Mouse (Mus musculus) lung, embryonic 16.5 days (tissue): ENCODE data around the gene Cfap43. TPM values are rescaled to one million over a fixed set of nuclear protein-coding genes. Genes with fewer than 3 reads are reported as not detected.

Experiments used
- ATAC-seq: fragments of 200-750 bp; cut with Nextera tagmentation; 2 replicates; pipeline ENCODE4 v1.8.0; 2017; ENCODE audit warnings: low read depth, mild to moderate bottlenecking, moderate library complexity
- H3K27ac ChIP-seq: fragments of 300-500 bp; sonication (generic); 2 replicates; pipeline ENCODE4 v1.5.1; 2014; ENCODE audit warnings: mild to moderate bottlenecking, control low read depth, low read length
- H3K27me3 ChIP-seq: fragments of 300-500 bp; sonication (generic); 2 replicates; pipeline ENCODE4 v1.6.1; 2014; ENCODE audit warnings: low read depth, low read length, mixed read lengths; ENCODE audit not compliant: control insufficient read depth, insufficient read depth
- H3K36me3 ChIP-seq: fragments of 300-500 bp; sonication (generic); 2 replicates; pipeline ENCODE4 v1.6.1; 2014; ENCODE audit warnings: low read length; ENCODE audit not compliant: control insufficient read depth, insufficient read depth
- H3K4me1 ChIP-seq: fragments of 300-500 bp; sonication (generic); replicated peaks from 2 replicates; pipeline ENCODE4 v1.6.1; 2014; ENCODE audit warnings: low read length, mixed read lengths; ENCODE audit not compliant: control insufficient read depth, insufficient read depth
- H3K4me2 ChIP-seq: fragments of 300-500 bp; sonication (generic); 2 replicates; pipeline ENCODE4 v1.6.1; 2014; ENCODE audit warnings: low read depth, low read length, control low read depth
- H3K4me3 ChIP-seq: fragments of 300-500 bp; sonication (generic); 2 replicates; pipeline ENCODE4 v1.5.1; 2014; ENCODE audit warnings: mild to moderate bottlenecking, low read length, control low read depth
- H3K9ac ChIP-seq: fragments of 300-500 bp; sonication (generic); 2 replicates; pipeline ENCODE4 v1.6.1; 2014; ENCODE audit warnings: low read length, control low read depth
- H3K9me3 ChIP-seq: fragments of 300-500 bp; sonication (generic); 2 replicates; pipeline ENCODE4 v1.6.1; 2016; ENCODE audit warnings: low read length; ENCODE audit not compliant: control insufficient read depth
- WGBS: fragments of 180-500 bp; shearing (Covaris S2); extraction: QIAGEN DNeasy Blood & Tissue Kit; methylation state at CpG from one replicate; pipeline ENCODE4 v1.1.7; 2014; 5-methylcytosine and 5-hydroxymethylcytosine counted together
- polyA plus RNA-seq: library from polyadenylated mRNA; unstranded; fragments of >200 nt; fragmentation: Nextera tagmentation; extraction: Ambion mirVana; gene quantifications from 2 replicates; pipeline ENCODE4 v1.2.1, GENCODE M21; 2015

The Cfap43 gene
- polyA plus RNA-seq = 1.7 and 2.6 TPM in 2 replicates

DNA sequence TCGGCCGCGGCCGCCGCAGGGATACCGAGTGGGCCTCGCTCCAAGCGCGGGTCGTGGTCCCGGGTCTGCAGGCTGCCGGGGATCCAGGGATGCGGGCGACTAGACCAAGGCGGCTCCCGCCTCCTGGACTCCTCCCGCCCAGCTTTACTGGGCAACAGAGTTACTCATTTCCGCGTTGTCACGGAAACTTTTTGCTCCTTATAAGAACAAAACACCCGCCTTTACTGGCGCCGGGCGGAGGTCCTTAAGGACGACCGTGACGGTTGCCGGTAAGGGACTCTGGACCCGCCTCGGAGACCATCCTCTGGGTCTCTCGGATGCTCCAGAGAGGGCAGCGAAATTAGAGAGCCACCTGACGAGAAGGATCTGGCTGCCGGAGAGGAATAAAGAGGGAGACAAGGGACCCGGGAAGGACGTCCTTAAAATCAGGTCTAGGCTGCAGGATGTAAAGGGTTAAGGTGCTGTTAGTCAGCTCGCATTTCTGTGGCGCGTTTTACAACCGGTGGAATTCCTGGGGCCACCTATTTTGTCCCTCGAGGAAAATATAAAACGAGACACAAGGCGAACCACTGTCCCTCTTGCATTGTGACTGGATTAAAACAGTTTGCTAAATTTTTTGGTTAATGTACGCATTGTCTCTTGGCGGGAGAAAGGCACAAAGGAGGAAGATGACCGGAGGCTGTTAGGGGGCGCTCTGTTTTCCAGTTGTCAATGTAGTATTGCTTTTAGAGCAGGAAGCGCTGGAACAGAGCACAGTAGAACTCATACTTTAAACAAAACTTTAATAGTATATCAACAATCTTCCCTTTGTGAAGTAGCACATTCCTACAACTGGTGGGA, at the start of gene Cfap43, which contains the start of gene Itprip:
TSS of gene Cfap43 (minus strand) at position 162 of the 840 bp plus-strand sequence.
TSS of gene Itprip (minus strand) at position 174 of the 840 bp plus-strand sequence.
- H3K36me3 ChIP-seq = no peaks in the 10 kb centered on the region
- peak within 1 kb of the TSS; percentile 73 for H3K4me2 ChIP-seq
- peak within 1 kb of the TSS; percentile 89 for H3K4me3 ChIP-seq
- peak within 1 kb of the TSS; percentile 97 for H3K27ac ChIP-seq
- peaks cover 30% of the 10 kb centered on the region for H3K4me1 ChIP-seq
- ATAC-seq = peak; percentile 88
- WGBS = under 1% methylated on average over 48 of the region's 48 CpGs
- H3K9me3 ChIP-seq = no peaks in the 10 kb centered on the region
- peak within 1 kb of the TSS; percentile 91 for H3K9ac ChIP-seq
- H3K27me3 ChIP-seq = no peaks in the 10 kb centered on the region

DNA sequence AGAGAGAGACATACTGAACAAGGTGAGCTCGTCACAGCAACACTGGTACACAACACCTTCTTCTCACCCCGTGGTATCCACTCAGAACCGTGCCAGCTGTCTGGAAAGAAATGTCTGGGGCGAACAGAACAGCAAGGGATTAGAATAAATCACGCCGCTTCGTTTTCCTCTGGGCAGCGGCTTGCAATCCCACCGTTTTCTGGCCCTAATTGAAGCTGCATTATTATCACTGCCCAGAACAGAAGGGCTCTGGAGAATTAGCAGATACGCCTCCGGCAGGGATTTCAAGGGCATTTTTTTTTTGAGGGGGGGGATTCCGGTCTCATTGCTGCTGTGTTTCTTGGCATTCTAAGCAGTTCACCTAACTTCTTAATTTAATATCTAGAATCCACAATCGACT, 39.1 kb upstream of the Cfap43 start:
- Histone ChIP-seq H3K36me3 (no peaks in the 10 kb centered on the region), H3K4me2 (no peak overlapping the region), H3K4me1 (no peaks in the 10 kb centered on the region), H3K9me3 (no peaks in the 10 kb centered on the region), H3K27me3 (no peaks in the 10 kb centered on the region), H3K9ac (no peak overlapping the region), H3K27ac (no peak overlapping the region), H3K4me3 (no peak overlapping the region)
- WGBS = 71% methylated on average over 13 of the region's 13 CpGs
- ATAC-seq = no peak

DNA sequence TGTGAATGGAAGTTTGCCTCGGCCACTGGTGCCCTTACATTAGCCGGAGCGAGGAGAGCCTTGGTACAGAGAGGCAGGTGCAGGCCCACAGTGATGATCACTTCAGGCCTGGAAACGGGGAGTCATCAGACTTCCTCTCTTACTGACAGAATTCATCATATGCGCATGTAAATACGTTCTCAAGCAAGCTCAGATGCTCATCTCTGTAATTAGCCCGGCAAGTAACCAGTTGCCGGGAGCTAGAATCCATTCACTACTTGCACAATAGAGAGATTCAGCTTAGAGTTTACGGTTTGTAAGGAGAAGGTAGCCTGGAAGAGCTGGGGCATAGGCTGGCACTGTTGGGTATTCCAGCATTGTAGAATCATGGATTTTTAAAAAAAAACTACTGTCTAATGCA, 34.1 kb upstream of the Cfap43 start:
- no peaks in the 10 kb centered on the region for H3K4me1 ChIP-seq
- no peak for ATAC-seq
- no peaks in the 10 kb centered on the region for H3K9me3 ChIP-seq
- no peaks in the 10 kb centered on the region for H3K36me3 ChIP-seq
- 87% methylated on average over 9 of the region's 9 CpGs for WGBS
- no peaks in the 10 kb centered on the region for H3K27me3 ChIP-seq
- no peak overlapping the region for H3K27ac ChIP-seq
- H3K4me3 ChIP-seq = no peak overlapping the region
- H3K4me2 ChIP-seq = no peak overlapping the region
- no peak overlapping the region for H3K9ac ChIP-seq

DNA sequence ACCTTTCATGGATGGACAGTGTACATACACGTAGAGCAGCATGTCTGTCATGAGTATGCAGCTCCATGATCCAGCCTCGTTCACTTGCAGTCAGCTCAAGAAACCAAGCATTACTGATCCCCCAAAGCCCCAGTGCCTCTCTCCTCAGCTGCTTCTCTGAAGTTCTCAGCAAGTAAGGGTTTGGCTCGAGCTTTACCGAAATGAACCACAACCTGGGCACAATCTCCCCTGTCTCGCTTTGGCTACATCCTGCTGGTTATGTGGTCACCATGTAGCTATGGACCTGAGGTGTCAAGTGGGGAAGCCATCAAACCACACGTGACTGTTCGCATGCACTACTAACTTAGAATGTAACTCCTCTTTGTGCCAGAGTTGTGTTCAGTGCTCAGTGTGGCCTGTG, 31.9 kb upstream of the Cfap43 start:
- Histone ChIP-seq H3K36me3 (no peaks in the 10 kb centered on the region), H3K27me3 (no peaks in the 10 kb centered on the region), H3K4me3 (no peak overlapping the region), H3K27ac (no peak overlapping the region), H3K9ac (no peak overlapping the region), H3K4me1 (no peaks in the 10 kb centered on the region; the same call in 1 of the 2 replicates), H3K4me2 (no peak overlapping the region), H3K9me3 (no peaks in the 10 kb centered on the region)
- no peak for ATAC-seq
- 85% methylated on average over 7 of the region's 7 CpGs for WGBS

DNA sequence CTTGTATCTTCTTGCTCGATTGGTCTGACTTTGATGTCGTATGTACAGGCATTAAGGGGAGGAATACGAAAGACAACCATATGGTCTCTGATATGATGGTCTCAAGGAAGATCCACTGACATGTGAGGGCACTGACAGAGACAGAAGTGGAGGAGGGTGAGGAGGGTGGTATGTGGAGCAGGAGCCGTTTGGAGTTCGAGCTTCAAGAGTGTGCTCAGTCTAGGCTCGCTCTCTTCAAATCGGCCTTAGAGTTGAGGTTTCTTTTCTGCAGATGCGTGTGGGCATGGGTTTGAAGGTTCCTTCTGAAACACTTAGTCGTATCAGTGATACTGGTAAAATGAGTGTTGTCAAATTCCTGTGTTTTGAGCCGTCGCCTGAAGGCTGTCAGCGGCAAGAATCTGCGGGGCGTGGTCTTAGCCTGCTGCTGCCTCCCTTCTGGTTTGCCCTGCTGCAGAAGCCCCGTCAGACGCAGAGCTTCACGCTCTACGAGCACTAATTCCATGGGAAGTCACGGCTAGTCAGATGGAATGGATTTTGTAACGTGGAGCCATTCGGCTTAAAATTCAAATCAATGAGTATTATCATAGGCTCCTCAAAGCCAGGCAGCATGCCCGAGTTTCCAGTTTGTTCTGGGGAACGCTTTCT, 27.9 kb upstream of the Cfap43 start:
- Histone ChIP-seq H3K27me3 (no peaks in the 10 kb centered on the region), H3K4me1 (no peaks in the 10 kb centered on the region; the same call in 1 of the 2 replicates), H3K36me3 (no peaks in the 10 kb centered on the region), H3K4me3 (no peak overlapping the region), H3K4me2 (peak overlapping the region; percentile 41), H3K9ac (0 out of 2 replicates have a peak overlapping the region, but pooled peaks have one; percentile 14), H3K27ac (no peak overlapping the region), H3K9me3 (no peaks in the 10 kb centered on the region)
- peak; percentile 47; the same call in 1 of the 2 replicates for ATAC-seq
- whole genome bisulfite sequencing = 36% methylated on average over 23 of the region's 23 CpGs

DNA sequence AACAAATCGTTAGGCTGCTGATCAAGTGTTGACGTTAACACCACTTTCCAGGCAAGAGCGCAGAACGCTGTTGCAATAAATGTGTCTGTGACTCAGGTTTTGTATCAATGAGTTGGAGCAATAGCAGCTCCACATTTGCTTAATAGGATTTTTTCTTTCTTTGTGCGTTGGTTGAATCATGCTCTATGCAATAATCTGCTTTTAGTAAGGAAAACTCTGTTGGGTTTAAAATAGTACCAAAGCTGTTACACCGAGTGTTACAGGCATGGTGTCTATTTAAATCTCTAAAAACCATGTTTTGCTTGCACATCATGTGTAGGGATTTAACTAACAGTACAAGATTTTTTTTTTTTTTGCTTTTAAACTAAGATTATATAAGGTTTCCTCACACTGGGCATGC, 20.3 kb upstream of the Cfap43 start:
- no peak for ATAC-seq
- H3K9me3 ChIP-seq = no peaks in the 10 kb centered on the region
- WGBS = 61% methylated on average over 6 of the region's 6 CpGs
- H3K4me3 ChIP-seq = no peak overlapping the region
- no peaks in the 10 kb centered on the region for H3K36me3 ChIP-seq
- H3K4me2 ChIP-seq = no peak overlapping the region
- no peak overlapping the region for H3K27ac ChIP-seq
- H3K4me1 ChIP-seq = peaks cover 6% of the 10 kb centered on the region
- no peak overlapping the region for H3K9ac ChIP-seq
- peaks cover 9% of the 10 kb centered on the region; the same call in 1 of the 2 replicates for H3K27me3 ChIP-seq

DNA sequence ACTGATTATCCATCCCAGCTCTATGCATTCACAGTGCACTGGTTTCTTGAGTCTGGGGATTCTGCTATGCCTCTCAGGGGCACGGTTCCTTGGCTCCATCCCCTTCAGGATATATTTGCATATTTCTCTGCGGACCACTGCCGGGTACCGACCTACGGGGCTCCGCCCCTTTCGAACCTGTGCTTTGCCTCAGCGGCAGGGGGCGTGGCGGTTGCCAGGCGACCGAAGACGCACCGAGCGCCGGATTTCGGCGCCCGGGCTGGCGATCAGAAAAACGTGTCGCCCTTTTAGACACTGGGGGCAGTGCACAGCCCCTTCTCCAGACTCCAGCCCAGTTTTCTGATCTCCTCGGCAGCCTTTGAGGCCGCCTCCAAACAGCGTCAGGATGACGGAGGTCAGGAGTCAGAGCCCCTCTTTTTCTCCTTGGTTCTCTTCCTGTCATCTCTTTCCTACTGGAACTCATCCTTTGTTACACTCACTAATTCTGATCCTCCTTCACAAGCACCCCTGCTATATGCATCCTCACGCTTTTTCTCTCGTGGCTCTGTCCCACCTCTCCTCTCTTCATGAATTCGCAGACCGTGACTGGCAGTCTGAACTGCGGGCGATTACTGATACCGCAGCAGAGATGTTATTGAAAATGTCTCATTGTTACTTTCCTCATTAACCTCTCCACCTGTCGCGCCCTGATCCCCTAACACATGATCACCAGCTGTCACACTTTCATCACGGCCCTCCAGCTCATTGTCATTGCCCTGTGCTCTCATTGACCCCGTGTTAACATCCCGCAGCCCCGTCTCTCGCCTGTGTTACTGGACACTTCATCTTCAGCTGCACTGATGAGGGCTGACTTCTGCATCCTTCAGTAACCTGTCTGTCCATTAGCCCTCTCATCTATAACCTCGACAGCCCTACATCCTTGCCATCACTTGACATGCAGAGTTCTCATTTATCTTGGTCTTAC, 18.6 kb upstream of the Cfap43 start, which contains the start of gene Cfap58:
TSS of gene Cfap58 (plus strand) at position 233 of the 964 bp plus-strand sequence.
- Histone ChIP-seq H3K4me1 (peaks cover 6% of the 10 kb centered on the region), H3K9me3 (no peaks in the 10 kb centered on the region; the same call in 1 of the 2 replicates), H3K36me3 (no peaks in the 10 kb centered on the region), H3K9ac (peak within 1 kb of the TSS; percentile 49), H3K4me2 (peak within 1 kb of the TSS; percentile 78), H3K4me3 (peak within 1 kb of the TSS; percentile 43), H3K27me3 (peaks cover 9% of the 10 kb centered on the region; the same call in 1 of the 2 replicates), H3K27ac (no peak within 1 kb of the TSS)
- WGBS = 6% methylated on average over 40 of the region's 41 CpGs
- ATAC-seq = peak; percentile 80

DNA sequence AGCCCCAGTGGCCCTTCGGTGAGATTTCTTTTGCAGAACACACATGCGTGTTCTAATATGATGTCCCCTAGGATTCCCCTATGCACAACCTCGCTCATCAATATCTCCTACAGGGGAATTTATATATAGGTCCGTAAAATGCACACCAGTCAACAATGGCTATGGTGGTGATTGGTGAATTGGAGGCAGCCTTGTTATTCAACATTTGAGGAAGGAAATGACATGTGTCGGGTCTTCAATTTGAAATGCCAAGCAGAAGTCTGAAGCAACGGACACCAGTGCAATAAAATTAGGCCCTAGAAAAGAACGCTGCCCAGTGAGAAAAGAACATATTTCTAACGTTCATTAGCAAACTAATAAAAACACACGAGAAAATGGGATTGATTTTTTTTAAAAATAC, 17.9 kb upstream of the Cfap43 start:
- no peak overlapping the region for H3K9ac ChIP-seq
- no peak overlapping the region for H3K27ac ChIP-seq
- H3K4me3 ChIP-seq = no peak overlapping the region; the same call in 1 of the 2 replicates
- no peaks in the 10 kb centered on the region for H3K36me3 ChIP-seq
- no peaks in the 10 kb centered on the region; the same call in 1 of the 2 replicates for H3K9me3 ChIP-seq
- H3K4me1 ChIP-seq = peaks cover 6% of the 10 kb centered on the region
- H3K27me3 ChIP-seq = peaks cover 9% of the 10 kb centered on the region; the same call in 1 of the 2 replicates
- 68% methylated on average over 9 of the region's 9 CpGs for WGBS
- peak overlapping the region; percentile 78 for H3K4me2 ChIP-seq
- no peak for ATAC-seq
